Mouse (Mus musculus) MEL (cell line): Measurements from ENCODE around the gene Olfr1178.

Experiments used
- BHLHE40 ChIP-seq: IDR thresholded peaks from 2 replicates; pipeline ENCODE4 v1.6.1; 2012; ENCODE audit warnings: low read depth, mild to moderate bottlenecking, inconsistent platforms, low read length, improper control_type of control experiment, borderline replicate concordance
- CHD1 ChIP-seq: IDR thresholded peaks from 2 replicates; pipeline ENCODE4 v1.6.1; 2012; ENCODE audit warnings: low read depth, mild to moderate bottlenecking, inconsistent platforms, low read length, improper control_type of control experiment
- CTCF ChIP-seq, 3 experiments: IDR thresholded peaks in 2 of 3; conservative IDR thresholded peaks in 1 of 3; 2 replicates each; pipeline ENCODE4 v1.5.1; 2011 to 2012; ENCODE audit warnings: low read length in 3 of 3, low read depth in 2 of 3, mild to moderate bottlenecking in 2 of 3, improper control_type of control experiment in 1 of 3, inconsistent platforms in 1 of 3, mixed read lengths in 1 of 3, moderate library complexity in 1 of 3; ENCODE audit not compliant: control insufficient read depth in 1 of 3, insufficient read depth in 1 of 3, poor library complexity in 1 of 3, severe bottlenecking in 1 of 3
- EP300 ChIP-seq, 2 experiments: IDR thresholded peaks; 2 replicates each; pipeline ENCODE4 v1.6.1; 2011; ENCODE audit warnings: improper control_type of control experiment in 2 of 2, low read length in 2 of 2, low read depth in 1 of 2, mild to moderate bottlenecking in 1 of 2
- GATA1 ChIP-seq: IDR thresholded peaks from 2 replicates; pipeline ENCODE4 v1.6.1; 2011; ENCODE audit warnings: low read depth, low read length, improper control_type of control experiment
- HCFC1 ChIP-seq: IDR thresholded peaks from 2 replicates; pipeline ENCODE4 v1.6.1; 2012; ENCODE audit warnings: low read depth, mild to moderate bottlenecking, inconsistent platforms, low read length, improper control_type of control experiment, moderate library complexity
- MEF2A ChIP-seq: IDR thresholded peaks from 2 replicates; pipeline ENCODE4 v1.6.1; 2014; ENCODE audit warnings: low read depth, mild to moderate bottlenecking, inconsistent platforms, low read length, improper control_type of control experiment; ENCODE audit not compliant: poor library complexity, insufficient replicate concordance, severe bottlenecking; ENCODE audit errors: extremely low read depth
- MYB ChIP-seq: IDR thresholded peaks from 2 replicates; pipeline ENCODE4 v1.6.1; 2011; ENCODE audit warnings: mild to moderate bottlenecking, low read depth, low read length, improper control_type of control experiment
- NRF1 ChIP-seq: IDR thresholded peaks from 2 replicates; pipeline ENCODE4 v1.6.1; 2014; ENCODE audit warnings: low read depth, mild to moderate bottlenecking, inconsistent platforms, low read length, improper control_type of control experiment, moderate library complexity; ENCODE audit not compliant: poor library complexity, insufficient read depth, severe bottlenecking
- POLR2A ChIP-seq, 2 experiments: IDR thresholded peaks; 2 replicates each; pipeline ENCODE4 v1.6.1; 2011 to 2012; ENCODE audit warnings: low read length in 2 of 2, mild to moderate bottlenecking in 2 of 2, control low read depth in 1 of 2, improper control_type of control experiment in 1 of 2, low read depth in 1 of 2, moderate library complexity in 1 of 2; ENCODE audit not compliant: control insufficient read depth in 1 of 2, insufficient read depth in 1 of 2, poor library complexity in 1 of 2
- RAD21 ChIP-seq: IDR thresholded peaks from 2 replicates; pipeline ENCODE4 v1.6.1; 2011; ENCODE audit warnings: mild to moderate bottlenecking, low read depth, low read length, improper control_type of control experiment
- RCOR1 ChIP-seq: IDR thresholded peaks from 2 replicates; pipeline ENCODE4 v1.6.1; 2012; ENCODE audit warnings: low read depth, mild to moderate bottlenecking, inconsistent platforms, low read length, improper control_type of control experiment
- SIN3A ChIP-seq: IDR thresholded peaks from 2 replicates; pipeline ENCODE4 v1.6.1; 2012; ENCODE audit warnings: low read length, improper control_type of control experiment, inconsistent platforms

- TF ChIP-seq MEF2A (no peak), HCFC1 (no peak), POLR2A (IDR thresholded peaks at IDR 0.05; ENCODE audit: control insufficient read depth in 1 of 2, insufficient read depth in 1 of 2, low read depth in 1 of 2, low read length in 2 of 2, poor library complexity in 1 of 2) (no peak), RCOR1 (no peak), EP300 (IDR thresholded peaks at IDR 0.05; ENCODE audit: low read depth in 1 of 2, low read length in 2 of 2) (no peak), CHD1 (no peak), BHLHE40 (no peak), SIN3A (no peak), CTCF (IDR thresholded peaks at IDR 0.05 in 2 of 3, conservative IDR thresholded peaks at IDR 0.05 in 1 of 3; ENCODE audit: control insufficient read depth in 1 of 3, insufficient read depth in 1 of 3, low read depth in 2 of 3, low read length in 3 of 3, poor library complexity in 1 of 3, severe bottlenecking in 1 of 3) (no peak), MYB (no peak), GATA1 (no peak), NRF1 (no peak), RAD21 (no peak)
These were observed 40.5 kb upstream of the Olfr1178 start, which contains the start of gene Olfr1177-ps for GRCm38 (mm10) chr2:88346392-88346791.
